Mouse (Mus musculus): ENCODE measurements around the gene Sox13.

DNA sequence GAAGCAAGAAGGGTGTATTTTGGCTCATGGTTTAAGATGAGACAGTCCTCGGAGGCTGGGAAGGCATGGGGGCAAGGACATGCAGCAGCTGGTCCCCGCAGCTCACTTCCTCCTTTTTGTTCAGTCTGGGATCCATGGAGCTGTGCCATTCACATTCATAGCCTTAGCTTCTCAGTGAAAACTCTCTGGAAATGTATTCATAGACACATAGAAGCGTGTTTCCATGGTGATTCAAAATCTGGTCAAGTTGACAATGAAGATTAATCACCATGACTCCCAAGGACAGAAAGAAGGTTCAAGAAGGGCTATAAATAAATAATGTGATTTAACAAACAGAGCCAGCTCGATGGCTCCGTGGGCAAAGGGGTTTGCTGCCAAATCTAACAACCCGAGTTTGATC, 90.2 kb downstream of the Sox13 start:
- TF ChIP-seq CTCF (IDR thresholded peaks at IDR 0.05; ENCODE audit: low read depth, low read length) (no peak), TAL1 (conservative IDR thresholded peaks at IDR 0.05; ENCODE audit: low read depth, low read length) (no peak), GATA1 (IDR thresholded peaks at IDR 0.05; ENCODE audit: borderline replicate concordance, low read length) (no peak), POLR2AphosphoS5 (IDR thresholded peaks at IDR 0.05; ENCODE audit: insufficient replicate concordance, low read depth, low read length) (no peak)

All from G1E (cell line).